Mouse (Mus musculus): Measurements from ENCODE around the gene Ubr7. TPM values are rescaled to one million over a fixed set of nuclear protein-coding genes. Genes with fewer than 3 reads are reported as not detected.

The Ubr7 gene
- total RNA-seq, 2 experiments from 2014 or later = 25.3 to 27.6 TPM

DNA sequence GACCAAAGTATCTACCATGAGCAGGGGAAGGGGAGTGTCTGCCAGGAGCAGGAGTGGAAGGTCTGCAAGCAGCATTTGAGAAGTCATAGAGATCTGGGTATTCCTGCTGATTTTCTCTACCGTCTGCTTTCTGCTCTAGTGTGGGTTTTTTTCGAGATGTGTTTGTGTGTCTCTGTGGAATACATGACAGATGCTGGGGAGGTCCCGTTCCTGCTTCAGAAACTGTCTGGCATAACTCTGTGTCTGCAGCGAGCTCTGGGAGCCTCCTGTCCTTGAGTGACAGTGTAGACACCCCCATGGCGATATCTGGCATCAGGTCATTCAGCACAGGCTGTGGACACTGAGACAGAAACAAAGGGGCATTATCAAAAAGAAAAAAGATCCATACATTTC lies 27.8 kb downstream of the Ubr7 start:
- intact Hi-C loops (cut with DNase I) = no loop called here
- DNase-seq = no peak

DNA sequence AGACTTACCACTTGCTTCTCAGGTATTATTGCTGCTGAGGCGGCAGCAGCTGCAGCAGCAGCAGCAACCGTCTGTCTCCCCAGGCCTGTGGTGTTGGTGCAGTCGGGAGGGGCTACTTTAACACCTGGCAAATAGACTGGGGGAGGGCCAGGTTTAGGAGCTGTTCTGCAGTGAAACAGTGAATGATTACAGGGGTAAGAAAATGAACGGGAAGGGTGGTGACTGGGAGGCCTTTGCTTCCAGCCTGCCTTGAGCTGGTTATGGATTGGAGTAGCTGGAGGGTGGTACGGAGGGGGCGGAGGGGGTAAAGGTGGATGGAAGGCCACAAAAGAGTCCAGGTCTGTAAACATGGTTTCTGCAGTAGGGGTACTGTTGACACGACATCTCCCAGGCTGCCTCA lies 30.2 kb downstream of the Ubr7 start:
- intact Hi-C loops (cut with DNase I) = no loop called here
- DNase-seq = no peak

DNA sequence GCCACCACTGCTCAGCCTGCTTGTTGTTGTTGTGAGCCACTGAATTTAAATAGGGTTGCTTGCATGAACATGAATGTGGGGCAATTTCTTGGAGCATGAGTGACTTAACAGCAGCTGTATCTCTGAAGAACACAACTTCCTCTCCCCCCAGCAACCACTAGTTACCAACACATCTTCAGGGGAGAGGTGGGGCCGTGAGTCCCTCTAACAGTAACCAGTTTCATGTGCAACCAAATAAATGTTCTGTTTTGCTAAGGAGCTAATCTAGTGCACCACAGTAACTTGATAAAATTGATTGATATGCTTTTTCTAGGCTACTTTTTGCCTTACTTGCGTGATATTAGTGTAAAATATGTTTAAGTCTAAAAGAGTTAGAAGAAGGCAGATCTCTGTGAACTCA lies 41.8 kb downstream of the Ubr7 start:
- DNase-seq = no peak
- intact Hi-C loops (cut with DNase I) = no loop called here

DNA sequence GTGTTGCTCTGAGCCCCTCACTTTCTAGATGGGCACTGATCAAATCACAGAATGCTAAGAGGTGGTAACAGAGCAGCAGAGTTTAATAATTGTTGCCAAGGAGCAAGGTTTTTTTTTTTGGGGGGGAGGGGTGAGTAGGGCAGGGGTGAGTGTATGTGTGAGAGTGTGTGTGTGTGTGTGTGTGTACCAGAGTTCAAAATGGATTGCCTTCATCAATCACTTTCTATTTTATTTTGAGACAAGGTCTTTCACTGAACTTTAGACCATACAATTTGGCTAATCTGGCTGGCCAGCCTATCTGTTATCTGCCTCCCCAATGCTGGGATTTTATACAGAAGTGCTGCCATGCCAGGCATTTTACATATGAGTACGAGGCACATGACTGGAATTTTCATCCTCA lies 57.1 kb downstream of the Ubr7 start:
- intact Hi-C loops (cut with DNase I) = loop anchor here (5.0 kb wide), 1 partner anchor 62 kb away; the partner anchor contains the start of gene Btbd7
- no peak for DNase-seq

DNA sequence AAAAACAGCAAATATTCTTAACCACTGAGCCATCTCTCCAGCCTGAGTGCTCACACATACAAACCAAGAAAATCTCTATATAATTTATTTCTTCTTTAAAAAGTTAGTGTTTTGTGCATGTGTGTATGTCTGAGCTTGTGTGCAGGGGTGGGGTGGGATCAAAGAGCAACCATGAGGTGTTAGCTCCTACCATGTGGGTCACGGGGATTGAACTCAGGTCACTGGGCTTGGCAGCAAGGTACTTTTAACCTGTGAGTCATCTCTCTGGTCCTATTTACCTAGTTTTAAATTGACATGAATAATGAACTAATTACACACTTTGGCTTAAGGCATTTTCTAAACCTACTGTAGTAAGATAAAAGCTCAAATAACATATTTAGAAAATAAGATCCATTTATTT lies 68.6 kb downstream of the Ubr7 start:
- intact Hi-C loops (cut with DNase I) = no loop called here
- no peak for DNase-seq

DNA sequence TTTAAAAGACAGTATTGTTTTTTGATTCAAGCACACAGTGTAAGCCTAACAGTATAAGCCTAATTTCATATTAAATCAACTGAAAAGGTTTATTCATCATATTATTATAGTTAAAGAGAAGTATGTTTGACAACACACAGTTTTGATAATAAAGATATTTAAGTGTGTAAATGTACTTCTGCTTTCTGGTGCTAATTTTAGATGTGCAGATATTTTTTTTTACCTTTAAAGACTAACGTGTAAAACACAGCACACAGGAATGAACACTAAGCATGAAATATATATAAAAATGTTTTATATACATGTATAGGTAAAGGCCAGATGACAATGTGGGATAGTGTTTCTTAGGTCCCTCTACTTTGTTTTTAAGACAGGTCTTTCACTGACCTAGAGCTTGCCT lies 69.4 kb downstream of the Ubr7 start:
- intact Hi-C loops (cut with DNase I) = no loop called here
- no peak for DNase-seq

Other genes starting within 250 kb of the Ubr7 start
- not detected for gene Chga, start 203.0 kb upstream of the Ubr7 start, total RNA-seq (2021)
- gene Itpk1, start 53.0 kb upstream of the Ubr7 start, total RNA-seq (2021) = 1 to 10 TPM; 6.8 to 8.8 TPM
- 1 to 10 TPM; 7.6 to 7.7 TPM for gene Moap1, start 14.3 kb upstream of the Ubr7 start, total RNA-seq (2021)
- 1 to 10 TPM; 3.7 to 3.9 TPM for gene Tmem251, start 14.2 kb upstream of the Ubr7 start, total RNA-seq (2021)
- not detected for gene Gm28051, start 202 bp upstream of the Ubr7 start, total RNA-seq (2021)
- 1 to 10 TPM; 9.3 to 9.4 TPM for gene Gon7, start 164 bp upstream of the Ubr7 start, total RNA-seq (2021)
- 1 to 10 TPM; 4.3 to 4.6 TPM for gene Gm20604, start 705 bp downstream of the Ubr7 start, total RNA-seq (2021)
- gene Btbd7, start 120.5 kb downstream of the Ubr7 start, total RNA-seq (2021) = 10 to 100 TPM; 24.9 to 28.0 TPM
- gene Cox8c, start 141.3 kb downstream of the Ubr7 start, total RNA-seq (2021) = not detected
- not detected for gene Unc79, start 190.9 kb downstream of the Ubr7 start, total RNA-seq (2021)

Measured in heart, postnatal 36 days (tissue).